In the genomic region with DNA sequence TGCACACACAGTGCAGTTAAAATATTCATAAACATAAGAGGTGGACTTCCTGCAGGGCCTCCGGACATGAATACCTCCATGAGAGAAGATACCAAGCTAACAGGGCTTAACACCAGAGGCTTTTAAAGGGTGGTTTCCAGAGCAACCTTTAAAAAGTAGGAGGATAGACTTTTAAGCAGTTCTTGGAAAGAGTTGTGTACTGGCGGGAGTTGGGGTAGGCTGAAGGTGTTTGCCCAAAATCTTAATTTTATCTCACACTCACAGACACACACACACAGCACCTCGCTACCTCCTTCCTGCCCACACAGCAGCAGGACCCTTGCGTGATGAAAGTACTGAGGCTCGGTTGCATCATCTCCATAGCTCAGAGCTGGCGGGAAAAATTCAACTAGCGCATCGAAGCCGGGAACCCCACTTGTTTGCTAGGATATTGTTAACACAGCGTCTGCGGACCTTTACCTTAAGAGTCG, we compare ENCODE assay signal across 1 mouse cellular context.
TF ChIP-seq lines count a peak whose summit lies in the region.

No protein-coding gene starts in this region.

TF ChIP-seq in MEL, 35 proteins besides CTCF, POLR2A, EP300 and RAD21 (continued from another document):
- TF ChIP-seq SIN3A (IDR thresholded peaks at IDR 0.05; ENCODE audit: low read length) (no peak; the same call in 1 of the 2 replicates), CHD1 (IDR thresholded peaks at IDR 0.05; ENCODE audit: low read depth, low read length) (peak; percentile 88; the same call in 1 of the 2 replicates), CHD2 (IDR thresholded peaks at IDR 0.05; ENCODE audit: low read length) (no peak), SMC3 (IDR thresholded peaks at IDR 0.05; ENCODE audit: low read depth, low read length) (no peak), ZMIZ1 (IDR thresholded peaks at IDR 0.05; ENCODE audit: low read depth, low read length) (no peak), RCOR1 (IDR thresholded peaks at IDR 0.05; ENCODE audit: low read depth, low read length) (no peak), GABPA (IDR thresholded peaks at IDR 0.05; ENCODE audit: low read depth, low read length) (no peak), NRF1 (IDR thresholded peaks at IDR 0.05; ENCODE audit: insufficient read depth, low read depth, low read length, poor library complexity, severe bottlenecking) (no peak), BHLHE40 (IDR thresholded peaks at IDR 0.05; ENCODE audit: borderline replicate concordance, low read depth, low read length) (no peak), KAT2A (conservative IDR thresholded peaks at IDR 0.05; ENCODE audit: low read depth, low read length) (no peak; the same call in 1 of the 2 replicates), NELFE (IDR thresholded peaks at IDR 0.05; ENCODE audit: low read depth, low read length) (no peak), MEF2A (IDR thresholded peaks at IDR 0.05; ENCODE audit: extremely low read depth, insufficient replicate concordance, low read depth, low read length, poor library complexity, severe bottlenecking) (no peak), ELF1 (IDR thresholded peaks at IDR 0.05; ENCODE audit: low read depth, low read length) (no peak), ZC3H11A (IDR thresholded peaks at IDR 0.05; ENCODE audit: low read depth, low read length) (no peak), USF1 (IDR thresholded peaks at IDR 0.05; ENCODE audit: low read depth, low read length) (no peak), ETS1 (IDR thresholded peaks at IDR 0.05; ENCODE audit: low read depth, low read length) (0 out of 2 replicates have a peak, but pooled peaks have one; percentile 11), ZKSCAN1 (IDR thresholded peaks at IDR 0.05; ENCODE audit: low read depth, low read length) (no peak), POLR2AphosphoS5 (IDR thresholded peaks at IDR 0.05; ENCODE audit: borderline replicate concordance, low read depth, low read length) (peak; percentile 62; the same call in 1 of the 2 replicates), USF2 (IDR thresholded peaks at IDR 0.05; ENCODE audit: borderline replicate concordance in 1 of 2, insufficient read depth in 1 of 2, low read depth in 1 of 2, low read length in 2 of 2) (no peak), JUND (IDR thresholded peaks at IDR 0.05; ENCODE audit: low read depth, low read length) (no peak; the same call in 1 of the 2 replicates), POLR2AphosphoS2 (IDR thresholded peaks at IDR 0.05; ENCODE audit: low read length) (no peak), ZNF384 (IDR thresholded peaks at IDR 0.05; ENCODE audit: low read depth, low read length) (no peak), MYC (IDR thresholded peaks at IDR 0.05; ENCODE audit: low read depth, low read length) (no peak), MAX (IDR thresholded peaks at IDR 0.05; ENCODE audit: low read length) (no peak), HCFC1 (IDR thresholded peaks at IDR 0.05; ENCODE audit: low read depth, low read length) (no peak), UBTF (IDR thresholded peaks at IDR 0.05; ENCODE audit: borderline replicate concordance, insufficient read depth, low read depth, low read length) (no peak), MYB (IDR thresholded peaks at IDR 0.05; ENCODE audit: low read depth, low read length) (no peak), MAFK (IDR thresholded peaks at IDR 0.05; ENCODE audit: borderline replicate concordance, low read depth, low read length) (no peak), TBP (IDR thresholded peaks at IDR 0.05; ENCODE audit: low read depth, low read length) (no peak), TAL1 (IDR thresholded peaks at IDR 0.05; ENCODE audit: low read length) (peak; percentile 71), MXI1 (IDR thresholded peaks at IDR 0.05; ENCODE audit: low read depth, low read length) (no peak), GATA1 (IDR thresholded peaks at IDR 0.05; ENCODE audit: low read depth, low read length) (no peak)
